Mouse (Mus musculus) spleen, postnatal 4 days (tissue): Measurements from ENCODE around the gene Slc12a8.
"Not testable (repeated sequence)": the region's sequence is repeated elsewhere in the genome, so short reads cannot be mapped to it uniquely, and the experiment has no call there.

ENCODE experiments used
- DNase-seq, 2 experiments: peaks; one replicate each; pipeline ENCODE4 v3.0.0; 2022; ENCODE audit warnings: low spot score in 2 of 2

Gene Slc12a8

GRCm38 (mm10) chr16:33516807-33517565 lies at the start of gene Slc12a8:
Gene Slc12a8 (plus strand): TSS chr16:33517328.
- DNase-seq, result no peak

- DNase-seq, result no peak
Measured at GRCm38 (mm10) chr16:33467451-33467850, 49.7 kb upstream of the Slc12a8 start.

GRCm38 (mm10) chr16:33469973-33470372 lies 47.2 kb upstream of the Slc12a8 start:
- DNase-seq, result no peak

GRCm38 (mm10) chr16:33474381-33474780 lies 42.7 kb upstream of the Slc12a8 start:
- no peak for DNase-seq

- DNase-seq, result no peak
Measured at GRCm38 (mm10) chr16:33479926-33480325, 37.2 kb upstream of the Slc12a8 start.

GRCm38 (mm10) chr16:33481148-33481547 lies 36.0 kb upstream of the Slc12a8 start:
- DNase-seq, result peak in 1 of 2 experiments; percentile 25

GRCm38 (mm10) chr16:33482309-33482708 lies 34.8 kb upstream of the Slc12a8 start:
- DNase-seq, result no peak

GRCm38 (mm10) chr16:33487709-33488108 lies 29.4 kb upstream of the Slc12a8 start:
- no peak for DNase-seq

- DNase-seq, result no peak
Measured at GRCm38 (mm10) chr16:33494374-33494773, 22.8 kb upstream of the Slc12a8 start.

GRCm38 (mm10) chr16:33508082-33508481 lies 9.0 kb upstream of the Slc12a8 start:
- no peak for DNase-seq

GRCm38 (mm10) chr16:33509231-33509630 lies 7.9 kb upstream of the Slc12a8 start:
- not testable (repeated sequence) for DNase-seq

GRCm38 (mm10) chr16:33510856-33511255 lies 6.3 kb upstream of the Slc12a8 start:
- not testable (repeated sequence) for DNase-seq

GRCm38 (mm10) chr16:33512555-33512954 lies 4.6 kb upstream of the Slc12a8 start:
- no peak for DNase-seq

- no peak for DNase-seq
Measured at GRCm38 (mm10) chr16:33517627-33518026, 499 bp downstream of the Slc12a8 start.

- DNase-seq, result no peak
Measured at GRCm38 (mm10) chr16:33518236-33518635, 1.1 kb downstream of the Slc12a8 start.

- DNase-seq, result no peak
Measured at GRCm38 (mm10) chr16:33519916-33520568, 2.9 kb downstream of the Slc12a8 start.

- no peak for DNase-seq
Measured at GRCm38 (mm10) chr16:33522516-33522915, 5.4 kb downstream of the Slc12a8 start.

- no peak for DNase-seq
Measured at GRCm38 (mm10) chr16:33523571-33523970, 6.4 kb downstream of the Slc12a8 start.

- DNase-seq, result no peak
Measured at GRCm38 (mm10) chr16:33529502-33530454, 12.7 kb downstream of the Slc12a8 start.

- DNase-seq, result no peak
Measured at GRCm38 (mm10) chr16:33531184-33531583, 14.1 kb downstream of the Slc12a8 start.

GRCm38 (mm10) chr16:33536456-33536855 lies 19.3 kb downstream of the Slc12a8 start:
- DNase-seq, result peak in 1 of 2 experiments; percentile 32
